Mouse (Mus musculus) spleen, adult 2 months (tissue): ENCODE results near the gene Zfp386.

ENCODE experiments used
- CTCF ChIP-seq: fragments of 200-500 bp; IDR thresholded peaks from 2 replicates; pipeline ENCODE4 v1.5.1; 2011; ENCODE audit warnings: mild to moderate bottlenecking, inconsistent platforms; ENCODE audit not compliant: insufficient read depth, insufficient read length, insufficient replicate concordance; ENCODE audit errors: extremely low read depth
- POLR2A ChIP-seq: fragments of 200-500 bp; IDR thresholded peaks from 2 replicates; pipeline ENCODE4 v1.6.1; 2011; ENCODE audit warnings: low read depth, low read length, inconsistent platforms

GRCm38 (mm10) chr12:116048766-116049165, 1.2 kb downstream of the Zfp386 start:
- no peak for TF ChIP-seq POLR2A
- no peak for TF ChIP-seq CTCF
